Mouse (Mus musculus) forebrain, embryonic 14.5 days (tissue): ENCODE results near the gene Cpt2. TPM values are rescaled to one million over a fixed set of nuclear protein-coding genes. Genes with fewer than 3 reads are reported as not detected.

Source experiments
- ATAC-seq: fragments of 200-750 bp; cut with Nextera tagmentation; 2 replicates; pipeline ENCODE4 v1.8.0; 2017; ENCODE audit warnings: mild to moderate bottlenecking, moderate library complexity
- DNase-seq: peaks from one replicate; pipeline ENCODE4 v3.0.0-alpha.2; 2015; ENCODE audit warnings: low spot score
- H3K27ac ChIP-seq: fragments of 300-500 bp; sonication (generic); 2 replicates; pipeline ENCODE4 v1.5.1; 2014; ENCODE audit warnings: low read depth, mild to moderate bottlenecking, control low read depth, low read length, moderate library complexity
- H3K27me3 ChIP-seq: fragments of 300-500 bp; sonication (generic); replicated peaks from 2 replicates; pipeline ENCODE4 v1.6.1; 2014; ENCODE audit warnings: low read length, control low read depth, mixed read lengths; ENCODE audit not compliant: control insufficient read depth, insufficient read depth
- H3K36me3 ChIP-seq: fragments of 300-500 bp; sonication (generic); 2 replicates; pipeline ENCODE4 v1.6.1; 2014; ENCODE audit warnings: low read length, control low read depth; ENCODE audit not compliant: control insufficient read depth, insufficient read depth
- H3K4me1 ChIP-seq: fragments of 300-500 bp; sonication (generic); 2 replicates; pipeline ENCODE4 v1.6.1; 2014; ENCODE audit warnings: antibody characterized with exemption, low read length, control low read depth; ENCODE audit not compliant: control insufficient read depth, insufficient read depth
- H3K4me2 ChIP-seq: fragments of 300-500 bp; sonication (generic); 2 replicates; pipeline ENCODE4 v1.6.1; 2014; ENCODE audit warnings: mild to moderate bottlenecking, control low read depth, low read length
- H3K4me3 ChIP-seq: fragments of 300-500 bp; sonication (generic); 2 replicates; pipeline ENCODE4 v1.5.1; 2014; ENCODE audit warnings: low read depth, low read length, control low read depth
- H3K9ac ChIP-seq: fragments of 300-500 bp; sonication (generic); 2 replicates; pipeline ENCODE4 v1.6.1; 2014; ENCODE audit warnings: mild to moderate bottlenecking, low read length, control low read depth, moderate library complexity
- H3K9me3 ChIP-seq: fragments of 300-500 bp; sonication (generic); replicated peaks from 2 replicates; pipeline ENCODE4 v1.6.1; 2016; ENCODE audit warnings: low read length, control low read depth, mixed read lengths; ENCODE audit not compliant: control insufficient read depth
- WGBS: fragments of 180-500 bp; shearing (Covaris S2); extraction: QIAGEN DNeasy Blood & Tissue Kit; methylation state at CpG from one replicate; pipeline ENCODE4 v1.1.7; 2014; 5-methylcytosine and 5-hydroxymethylcytosine counted together
- polyA plus RNA-seq: library from polyadenylated mRNA; unstranded; fragments of >200 nt; fragmentation: Nextera tagmentation; extraction: Ambion mirVana; gene quantifications from 2 replicates; pipeline ENCODE4 v1.2.1, GENCODE M21; 2014

Gene Cpt2
- polyA plus RNA-seq, 1 experiment from 2014 or later, result 21.0 TPM

GRCm38 (mm10) chr4:107955691-107956090 lies 32.3 kb upstream of the Cpt2 start:
- peaks cover 5% of the 10 kb centered on the region for H3K4me1 ChIP-seq
- WGBS, result 25% methylated on average over 5 of the region's 5 CpGs
- DNase-seq, result peak; percentile 57
- no peak overlapping the region for H3K4me3 ChIP-seq
- no peak overlapping the region for H3K9ac ChIP-seq
- no peaks in the 10 kb centered on the region for H3K9me3 ChIP-seq
- no peaks in the 10 kb centered on the region for H3K36me3 ChIP-seq
- ATAC-seq, result no peak
- no peak overlapping the region for H3K4me2 ChIP-seq
- no peaks in the 10 kb centered on the region for H3K27me3 ChIP-seq
- H3K27ac ChIP-seq, result no peak overlapping the region

- no peak overlapping the region for H3K4me3 ChIP-seq
- H3K9ac ChIP-seq, result no peak overlapping the region
- H3K27me3 ChIP-seq, result no peaks in the 10 kb centered on the region
- ATAC-seq, result no peak
- no peaks in the 10 kb centered on the region for H3K9me3 ChIP-seq
- H3K4me1 ChIP-seq, result peaks cover 5% of the 10 kb centered on the region
- no peak overlapping the region for H3K27ac ChIP-seq
- no peak overlapping the region for H3K4me2 ChIP-seq
- peak; percentile 46 for DNase-seq
- H3K36me3 ChIP-seq, result no peaks in the 10 kb centered on the region
Observed at GRCm38 (mm10) chr4:107952845-107953244, 29.4 kb upstream of the Cpt2 start.

DNA sequence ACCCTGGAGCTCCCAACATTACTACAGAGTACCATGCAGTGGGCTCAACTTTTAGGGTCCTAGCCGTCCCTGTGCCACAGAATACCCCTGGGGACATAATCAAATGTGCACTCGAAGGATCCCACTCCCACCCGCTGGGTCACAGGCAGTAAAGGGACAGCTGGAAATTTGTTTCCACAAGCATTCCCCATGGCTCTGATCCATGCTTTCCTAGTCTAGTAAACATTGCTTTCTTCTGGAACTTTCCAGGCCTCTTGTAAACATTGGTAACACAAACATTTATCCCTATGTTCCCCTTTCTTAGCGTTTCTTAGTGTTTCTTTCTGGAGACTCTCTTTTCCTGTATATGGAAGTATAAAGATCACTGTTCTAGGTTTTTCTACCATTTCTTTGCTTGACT lies 26.5 kb upstream of the Cpt2 start:
- Histone ChIP-seq H3K4me1 (no peaks in the 10 kb centered on the region), H3K9me3 (no peaks in the 10 kb centered on the region), H3K27me3 (no peaks in the 10 kb centered on the region), H3K9ac (no peak overlapping the region), H3K27ac (no peak overlapping the region), H3K36me3 (no peaks in the 10 kb centered on the region), H3K4me3 (no peak overlapping the region), H3K4me2 (no peak overlapping the region)
- 82% methylated on average over 4 of the region's 4 CpGs for WGBS
- DNase-seq (no peak), ATAC-seq (no peak)

DNA sequence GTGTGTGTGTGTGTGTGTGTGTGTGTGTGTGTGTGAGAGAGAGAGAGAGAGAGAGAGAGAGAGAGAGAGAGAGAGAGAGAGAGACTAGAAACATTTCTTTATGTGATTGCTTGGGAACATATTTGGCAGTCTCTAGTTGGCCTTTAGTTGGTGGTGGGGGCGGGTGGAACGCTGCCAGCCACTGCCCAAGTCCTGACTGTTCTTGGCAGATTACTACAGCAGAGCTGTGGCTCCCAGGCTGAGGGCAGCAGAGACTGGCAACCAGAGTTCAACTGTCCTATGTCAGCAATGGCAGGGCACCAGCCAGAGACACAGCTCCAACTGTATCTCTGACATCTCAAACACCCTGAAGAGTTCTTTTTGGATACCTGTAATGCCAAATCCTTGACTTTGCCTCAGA lies 20.7 kb upstream of the Cpt2 start:
- ATAC-seq (no peak), DNase-seq (peak; percentile 25)
- no peaks in the 10 kb centered on the region for H3K4me1 ChIP-seq
- WGBS, result 83% methylated on average over 2 of the region's 2 CpGs
- H3K9me3 ChIP-seq, result no peaks in the 10 kb centered on the region
- H3K27me3 ChIP-seq, result no peaks in the 10 kb centered on the region
- H3K36me3 ChIP-seq, result no peaks in the 10 kb centered on the region
- H3K9ac ChIP-seq, result no peak overlapping the region
- no peak overlapping the region for H3K4me2 ChIP-seq
- no peak overlapping the region for H3K27ac ChIP-seq
- no peak overlapping the region for H3K4me3 ChIP-seq

DNA sequence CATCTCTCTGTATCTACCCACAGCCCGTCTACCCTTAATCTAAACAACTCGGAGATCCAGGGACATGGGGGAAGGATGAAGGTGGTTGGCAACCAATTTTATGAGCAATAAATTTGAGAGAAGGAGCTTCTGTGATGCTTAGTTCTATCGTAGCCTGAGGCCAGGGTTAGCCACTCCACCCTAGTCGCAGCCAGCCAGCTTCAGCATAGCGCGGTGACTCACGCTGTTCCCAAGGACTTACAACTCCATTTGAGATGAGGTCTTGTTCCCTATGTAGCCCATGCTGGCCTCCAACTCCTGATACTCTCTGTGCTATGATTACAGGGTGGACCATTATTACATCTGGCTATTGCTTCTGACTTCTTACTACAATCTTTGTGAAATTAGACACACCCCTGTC lies 19.3 kb upstream of the Cpt2 start:
- no peaks in the 10 kb centered on the region for H3K27me3 ChIP-seq
- 0 out of 2 replicates have a peak, but pooled peaks cover under 1% of the 10 kb centered on the region for H3K4me1 ChIP-seq
- H3K9me3 ChIP-seq, result no peaks in the 10 kb centered on the region
- no peak for ATAC-seq
- no peak overlapping the region for H3K27ac ChIP-seq
- H3K9ac ChIP-seq, result no peak overlapping the region
- 89% methylated on average over 7 of the region's 7 CpGs for WGBS
- no peak overlapping the region for H3K4me3 ChIP-seq
- no peak overlapping the region for H3K4me2 ChIP-seq
- H3K36me3 ChIP-seq, result no peaks in the 10 kb centered on the region
- no peak for DNase-seq

DNA sequence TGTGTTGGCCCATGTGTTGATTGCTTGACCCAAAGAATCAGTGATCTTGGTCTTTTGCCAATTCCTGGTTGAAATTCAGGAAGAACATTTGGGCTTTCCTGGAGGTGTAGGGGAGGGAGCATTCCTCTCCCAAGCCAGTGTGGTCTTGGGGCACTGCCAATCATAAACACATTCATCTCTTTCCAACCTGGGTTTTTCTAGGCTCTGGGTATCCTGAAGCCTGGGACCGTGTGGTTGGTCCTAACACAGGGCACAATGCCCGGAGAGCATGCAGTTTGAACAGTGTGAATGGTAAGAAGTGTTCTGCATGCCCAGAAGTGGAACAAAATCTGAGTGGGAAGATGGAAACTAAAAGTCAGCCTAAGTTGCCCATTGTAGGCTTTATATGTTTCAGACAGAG lies 14.7 kb upstream of the Cpt2 start:
- ATAC-seq, result no peak
- Histone ChIP-seq H3K4me2 (no peak overlapping the region), H3K27ac (no peak overlapping the region), H3K9me3 (no peaks in the 10 kb centered on the region), H3K4me3 (no peak overlapping the region), H3K27me3 (no peaks in the 10 kb centered on the region), H3K36me3 (no peaks in the 10 kb centered on the region), H3K4me1 (0 out of 2 replicates have a peak, but pooled peaks cover 2% of the 10 kb centered on the region), H3K9ac (no peak overlapping the region)
- no peak for DNase-seq
- WGBS, result 70% methylated on average over 2 of the region's 2 CpGs

DNA sequence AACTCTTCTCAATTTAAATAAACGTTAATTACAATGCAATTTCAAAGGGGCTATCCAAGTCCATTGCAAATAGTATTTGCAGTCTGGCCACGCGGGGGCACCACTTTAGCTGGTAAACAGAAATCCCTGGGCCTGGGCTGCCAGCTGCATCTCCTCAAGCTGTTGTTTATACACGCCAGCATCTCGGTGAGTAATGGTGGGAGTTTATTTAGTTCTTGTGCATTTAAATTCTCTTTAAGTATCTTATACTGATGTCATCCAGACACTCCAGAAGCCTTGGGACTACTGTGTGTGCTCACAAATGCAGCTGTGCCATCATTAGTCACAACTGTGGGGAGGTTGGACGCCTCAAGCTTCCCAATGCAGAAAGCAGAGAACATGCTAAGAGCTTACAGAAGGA lies 13.9 kb upstream of the Cpt2 start:
- ATAC-seq, result peak; percentile 42
- 24% methylated on average over 6 of the region's 6 CpGs for WGBS
- peak overlapping the region; percentile 33; the same call in 1 of the 2 replicates for H3K27ac ChIP-seq

DNA sequence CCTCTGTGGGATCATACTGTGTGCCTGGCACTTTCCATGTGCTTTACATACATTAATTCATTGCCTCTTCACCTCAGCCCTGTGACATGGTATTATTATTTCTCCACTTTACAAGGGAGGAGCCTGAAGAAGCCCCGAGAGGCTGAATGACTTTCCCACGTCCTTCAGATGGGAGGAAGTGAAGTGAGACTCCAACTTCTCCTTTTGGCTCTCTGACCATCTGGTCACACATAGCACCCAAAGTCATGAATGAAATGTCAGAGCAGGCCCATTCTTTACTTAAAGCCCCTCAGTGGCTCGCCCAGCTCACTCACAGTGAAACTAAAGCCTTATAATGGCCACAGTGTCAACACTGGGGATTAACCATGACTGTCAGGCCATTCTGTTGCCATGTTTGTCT lies 11.8 kb upstream of the Cpt2 start:
- no peak overlapping the region for H3K4me2 ChIP-seq
- no peak overlapping the region for H3K27ac ChIP-seq
- 0 out of 2 replicates have a peak, but pooled peaks cover 2% of the 10 kb centered on the region for H3K4me1 ChIP-seq
- DNase-seq (no peak), ATAC-seq (no peak)
- WGBS, result 69% methylated on average over 3 of the region's 3 CpGs
- H3K9ac ChIP-seq, result no peak overlapping the region
- H3K9me3 ChIP-seq, result no peaks in the 10 kb centered on the region
- H3K27me3 ChIP-seq, result no peaks in the 10 kb centered on the region
- no peak overlapping the region for H3K4me3 ChIP-seq
- H3K36me3 ChIP-seq, result no peaks in the 10 kb centered on the region

More for the DNA sequence above, 13.9 kb upstream of the Cpt2 start:
- Histone ChIP-seq H3K9me3 (no peaks in the 10 kb centered on the region), H3K4me2 (no peak overlapping the region), H3K9ac (no peak overlapping the region), H3K4me1 (0 out of 2 replicates have a peak, but pooled peaks cover 2% of the 10 kb centered on the region), H3K4me3 (no peak overlapping the region), H3K27me3 (no peaks in the 10 kb centered on the region), H3K36me3 (no peaks in the 10 kb centered on the region)
- peak; percentile 83 for DNase-seq

- H3K9ac ChIP-seq, result no peak overlapping the region
- H3K9me3 ChIP-seq, result no peaks in the 10 kb centered on the region
- H3K4me1 ChIP-seq, result 0 out of 2 replicates have a peak, but pooled peaks cover 2% of the 10 kb centered on the region
- no peak overlapping the region for H3K4me2 ChIP-seq
- no peaks in the 10 kb centered on the region for H3K27me3 ChIP-seq
- ATAC-seq (no peak), DNase-seq (no peak)
- no peaks in the 10 kb centered on the region for H3K36me3 ChIP-seq
- H3K4me3 ChIP-seq, result no peak overlapping the region
- 84% methylated on average over 8 of the region's 8 CpGs for WGBS
- H3K27ac ChIP-seq, result no peak overlapping the region
Observed at GRCm38 (mm10) chr4:107933239-107933638, 9.8 kb upstream of the Cpt2 start.
